Mouse (Mus musculus): ENCODE data around the gene Pla2g4a.

Gene Pla2g4a

DNA sequence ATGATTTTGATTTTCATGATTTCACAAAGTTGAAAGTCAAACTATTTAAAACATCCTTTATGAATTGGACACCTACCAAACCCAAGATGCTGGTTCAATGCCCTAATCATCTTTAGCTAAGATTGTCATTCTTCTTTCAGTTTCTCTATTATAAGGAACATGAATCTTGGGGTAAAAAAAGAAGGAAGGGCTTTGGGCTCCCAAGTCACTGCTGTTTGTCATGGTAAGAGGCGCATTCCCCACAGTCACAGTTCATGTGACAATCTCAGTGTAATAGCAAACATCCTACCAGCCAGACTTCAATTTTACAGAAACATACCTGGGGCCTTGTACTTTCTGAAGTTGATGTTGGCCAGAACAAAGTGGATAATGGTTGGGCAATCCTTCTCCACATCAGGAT, 119.2 kb downstream of the Pla2g4a start:
- no peak for DNase-seq

- no peak for DNase-seq
Observed at GRCm38 (mm10) chr1:149840961-149841416, 120.1 kb downstream of the Pla2g4a start.

- no peak for DNase-seq
Observed at GRCm38 (mm10) chr1:149840312-149840930, 120.7 kb downstream of the Pla2g4a start.

GRCm38 (mm10) chr1:149836496-149836895, 124.6 kb downstream of the Pla2g4a start:
- no peak for DNase-seq

GRCm38 (mm10) chr1:149833876-149834275, 127.2 kb downstream of the Pla2g4a start:
- no peak for DNase-seq

- DNase-seq: no peak
Observed at GRCm38 (mm10) chr1:149832952-149833351, 128.1 kb downstream of the Pla2g4a start.

DNA sequence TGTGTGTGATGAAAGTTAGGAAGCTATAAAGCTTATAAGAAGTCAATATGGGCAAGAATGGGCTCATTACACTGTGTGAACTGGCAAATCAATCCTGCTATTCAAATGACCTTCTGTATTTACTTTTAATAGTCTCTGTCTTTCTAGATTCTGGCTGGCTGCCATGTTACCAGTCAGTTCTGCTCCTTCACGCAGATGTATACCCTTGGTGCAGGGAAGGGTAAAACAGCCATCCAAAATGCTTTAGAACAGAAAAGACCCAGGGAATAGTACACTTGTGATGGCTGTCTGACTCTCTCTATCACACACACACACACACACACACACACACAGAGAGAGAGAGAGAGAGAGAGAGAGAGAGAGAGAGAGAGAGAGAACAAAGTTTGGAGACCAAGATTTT, 128.6 kb downstream of the Pla2g4a start:
- DNase-seq: no peak

GRCm38 (mm10) chr1:149831100-149831499, 130.0 kb downstream of the Pla2g4a start:
- no peak for DNase-seq

DNA sequence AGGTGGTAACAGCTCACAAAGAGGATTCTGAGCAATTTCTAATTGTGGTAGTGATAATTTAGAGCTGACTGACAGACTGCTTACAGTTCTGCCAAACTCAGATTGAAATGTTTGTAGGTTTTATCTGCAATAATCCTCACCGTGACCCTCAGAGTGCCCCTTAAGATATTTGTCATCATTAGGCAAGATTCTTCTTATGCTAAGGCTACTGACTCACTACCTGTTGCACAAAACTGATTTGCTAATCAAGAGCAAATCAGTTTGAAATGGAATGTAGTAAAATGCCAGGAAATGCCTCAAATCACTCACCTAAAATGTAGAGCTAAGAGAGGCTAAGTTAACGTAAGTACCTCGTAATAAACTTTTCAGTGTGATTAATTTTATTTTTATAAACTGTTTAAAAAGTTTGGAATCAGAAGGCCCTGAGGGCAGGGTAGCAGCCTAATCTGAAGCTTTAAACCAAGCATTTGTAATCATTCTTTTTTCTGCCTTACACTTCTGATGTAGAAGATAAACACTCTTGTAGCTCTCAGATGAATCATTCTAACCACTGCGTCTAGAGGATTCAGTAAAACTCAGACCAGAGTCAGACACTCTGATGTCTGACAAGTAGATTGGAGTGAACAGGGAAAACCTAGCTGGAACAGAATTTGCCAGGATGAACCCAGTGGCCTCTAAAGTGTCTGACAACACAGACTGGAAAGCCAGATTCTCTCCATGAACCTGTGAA, 147.3 kb downstream of the Pla2g4a start:
- no peak for DNase-seq

GRCm38 (mm10) chr1:149809527-149809926, 151.6 kb downstream of the Pla2g4a start:
- no peak for DNase-seq
